Mouse (Mus musculus): ENCODE results near the gene Caskin1.

DNA sequence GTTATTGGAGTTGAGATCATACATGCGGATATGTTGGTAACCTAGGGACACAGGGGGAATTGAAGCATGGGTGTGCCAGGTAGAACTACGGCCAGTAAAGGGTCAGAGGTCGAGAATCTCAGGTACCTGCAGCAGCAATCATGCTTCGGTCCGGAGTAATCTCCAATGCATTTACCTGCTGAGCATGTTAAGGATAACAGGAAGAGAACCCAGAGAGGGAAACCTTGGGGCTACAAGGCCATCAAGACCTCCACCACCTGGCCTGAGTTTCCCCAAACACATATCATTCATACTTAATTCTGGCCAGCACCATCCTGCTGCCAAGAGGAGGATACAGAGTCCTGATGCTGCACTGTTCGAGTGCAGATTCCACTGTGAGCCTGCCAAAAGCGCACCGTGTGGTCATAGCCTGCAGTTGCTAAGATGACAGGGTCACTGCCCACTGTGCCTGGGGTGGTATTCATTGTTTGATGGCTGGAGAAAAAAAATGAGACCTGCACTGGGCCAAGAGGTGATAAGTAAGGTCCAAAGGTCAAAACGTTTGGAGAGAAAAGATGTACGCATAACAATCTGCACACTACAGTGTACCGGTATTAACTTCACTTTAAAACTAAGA is 10.3 kb upstream of the Caskin1 start:
- no peak for TF ChIP-seq POLR2A (IDR thresholded peaks at IDR 0.05; ENCODE audit: low read depth, low read length)
- TF ChIP-seq CTCF (IDR thresholded peaks at IDR 0.05; ENCODE audit: borderline replicate concordance, insufficient read depth, low read length): 0 out of 2 replicates have a peak, but pooled peaks have one; percentile 15

Data from embryonic fibroblast, embryonic 13.5 days (primary cell).